In genomic region chr9:58489865-58490165, GRCm38 (mm10) we compare ENCODE assay signal across 10 mouse cellular contexts. TPM values are rescaled to one million over a fixed set of nuclear protein-coding genes. Genes with fewer than 3 reads are reported as not detected.
DNase-seq lines count a peak whose midpoint lies in the region; ATAC-seq and TF ChIP-seq lines count a peak whose summit lies in the region.
"Had no signal": no experiment of that assay in that cellular context is flagged by ENCODE, and none has a peak within 500 bp of the region (broad histone marks: within the 10 kb centered on the region; RNA-seq: fewer than 3 reads in every experiment).

No protein-coding gene starts in this region.

- H3K79me2 ChIP-seq in myocyte (ENCODE audit: control insufficient read depth, insufficient read depth), result peaks cover 12% of the 10 kb centered on the region

- DNase-seq in kidney, adult 18-20 months, result no peak
- DNase-seq in embryo, embryonic 11 days, result no peak
- DNase-seq in cerebellum, postnatal 10 days, result no peak
- DNase-seq: thymus, adult 2 months had no signal

- H3K9me3 ChIP-seq in kidney, embryonic 15.5 days (replicated peaks), result no peaks in the 10 kb centered on the region
- no peaks in the 10 kb centered on the region for H3K9me3 ChIP-seq in embryonic facial prominence, embryonic 13.5 days
- H3K9me3 ChIP-seq in hindbrain, embryonic 12.5 days (replicated peaks), result no peaks in the 10 kb centered on the region
- H3K9me3 ChIP-seq: liver, embryonic 15.5 days had no signal

- H3K27ac ChIP-seq in kidney, embryonic 15.5 days, result no peak overlapping the region
- H3K27ac ChIP-seq in embryonic facial prominence, embryonic 13.5 days, result 0 out of 2 replicates have a peak overlapping the region, but pooled peaks have one; percentile 44
- no peak overlapping the region for H3K27ac ChIP-seq in hindbrain, embryonic 12.5 days
- H3K27ac ChIP-seq: liver, embryonic 15.5 days had no signal

- H3K27me3 ChIP-seq in kidney, embryonic 15.5 days, result peaks cover 37% of the 10 kb centered on the region
- peaks cover 27% of the 10 kb centered on the region for H3K27me3 ChIP-seq in embryonic facial prominence, embryonic 13.5 days
- peaks cover 45% of the 10 kb centered on the region for H3K27me3 ChIP-seq in hindbrain, embryonic 12.5 days
- H3K27me3 ChIP-seq in myocyte (ENCODE audit: control insufficient read depth, insufficient read depth, insufficient read length), result no peaks in the 10 kb centered on the region

- no peak for TF ChIP-seq POLR2A in myocyte (IDR thresholded peaks at IDR 0.05; ENCODE audit: insufficient read length, low read depth)

- H3K4me1 ChIP-seq in kidney, embryonic 15.5 days, result peaks cover 35% of the 10 kb centered on the region
- H3K4me1 ChIP-seq in embryonic facial prominence, embryonic 13.5 days, result peaks cover 41% of the 10 kb centered on the region
- peaks cover 21% of the 10 kb centered on the region for H3K4me1 ChIP-seq in hindbrain, embryonic 12.5 days

- WGBS in kidney, embryonic 15.5 days, result 15% methylated on average over 7 of the region's 7 CpGs
- 8% methylated on average over 7 of the region's 7 CpGs for WGBS in embryonic facial prominence, embryonic 13.5 days
- WGBS in hindbrain, embryonic 12.5 days, result 12% methylated on average over 7 of the region's 7 CpGs

- no peaks in the 10 kb centered on the region for H3K36me3 ChIP-seq in kidney, embryonic 15.5 days
- peaks cover 10% of the 10 kb centered on the region for H3K36me3 ChIP-seq in embryonic facial prominence, embryonic 13.5 days
- 0 out of 2 replicates have a peak, but pooled peaks cover 2% of the 10 kb centered on the region for H3K36me3 ChIP-seq in hindbrain, embryonic 12.5 days
- H3K36me3 ChIP-seq in myocyte (ENCODE audit: control insufficient read depth, insufficient read depth), result peaks cover 6% of the 10 kb centered on the region
- H3K36me3 ChIP-seq: liver, embryonic 15.5 days had no signal

- peak overlapping the region; percentile 70 for H3K4me3 ChIP-seq in kidney, embryonic 15.5 days (replicated peaks)
- H3K4me3 ChIP-seq in embryonic facial prominence, embryonic 13.5 days, result peak overlapping the region; percentile 76
- H3K4me3 ChIP-seq in hindbrain, embryonic 12.5 days, result peak overlapping the region; percentile 65
- H3K4me3 ChIP-seq in myocyte, result peak overlapping the region; percentile 69
- H3K4me3 ChIP-seq: liver, embryonic 15.5 days had no signal

- ATAC-seq in kidney, embryonic 15.5 days (replicated peaks; ENCODE audit: low FRiP score), result no peak
- ATAC-seq in embryonic facial prominence, embryonic 13.5 days (ENCODE audit: insufficient number of reproducible peaks, insufficient read depth, low FRiP score, low TSS enrichment, low read depth), result no peak
- peak; percentile 5; the same call in 1 of the 2 replicates for ATAC-seq in hindbrain, embryonic 12.5 days (ENCODE audit: low FRiP score)
- ATAC-seq in erythroid progenitor cell, adult 5-6 weeks (replicated peaks; ENCODE audit: low FRiP score, poor library complexity, severe bottlenecking), result no peak

- peak overlapping the region; percentile 77 for H3ac ChIP-seq in myocyte (ENCODE audit: control insufficient read depth, insufficient read length)

- peak overlapping the region; percentile 99 for H3K4me2 ChIP-seq in kidney, embryonic 15.5 days
- peak overlapping the region; percentile 93 for H3K4me2 ChIP-seq in embryonic facial prominence, embryonic 13.5 days
- peak overlapping the region; percentile 90 for H3K4me2 ChIP-seq in hindbrain, embryonic 12.5 days (replicated peaks)
- H3K4me2 ChIP-seq in myocyte (ENCODE audit: low read depth), result peak overlapping the region; percentile 71

- H3K9ac ChIP-seq in kidney, embryonic 15.5 days, result 0 out of 2 replicates have a peak overlapping the region, but pooled peaks have one; percentile 71
- peak overlapping the region; percentile 90 for H3K9ac ChIP-seq in embryonic facial prominence, embryonic 13.5 days
- H3K9ac ChIP-seq in hindbrain, embryonic 12.5 days, result peak overlapping the region; percentile 89
- H3K9ac ChIP-seq: liver, embryonic 15.5 days had no signal

TF ChIP-seq in myocyte, 11 proteins besides CTCF, POLR2A, EP300 and RAD21:
- TF ChIP-seq TCF3 (IDR thresholded peaks at IDR 0.05; ENCODE audit: insufficient read length, low read depth), result no peak
- TF ChIP-seq MYOD1 (IDR thresholded peaks at IDR 0.05; ENCODE audit: control insufficient read depth in 1 of 3, insufficient read length in 2 of 3, low read depth in 2 of 3), result no peak
- TF ChIP-seq CEBPB (IDR thresholded peaks at IDR 0.05; ENCODE audit: insufficient read depth, poor library complexity, severe bottlenecking), result no peak
- TF ChIP-seq SRF (IDR thresholded peaks at IDR 0.05; ENCODE audit: control insufficient read depth, insufficient read length, low read depth), result no peak
- no peak for TF ChIP-seq POLR2AphosphoS2 (IDR thresholded peaks at IDR 0.05; ENCODE audit: insufficient read length, low read depth)
- TF ChIP-seq REST (IDR thresholded peaks at IDR 0.05; ENCODE audit: insufficient read depth, insufficient read length), result no peak
- TF ChIP-seq USF1 (IDR thresholded peaks at IDR 0.05; ENCODE audit: low read depth), result no peak
- no peak for TF ChIP-seq E2F4 (IDR thresholded peaks at IDR 0.05; ENCODE audit: insufficient read depth)
TF ChIP-seq in myocyte: peak in this region for 0.

RNA-seq across cellular contexts. Expression of gene Insyn1, which starts 1.4 kb away (rescaled TPM):
- 1.4 and 2.3 TPM in 2 replicates for polyA plus RNA-seq in kidney, embryonic 15.5 days (2015; fragmentation: Nextera tagmentation; extraction: Ambion mirVana)
- polyA plus RNA-seq in embryonic facial prominence, embryonic 13.5 days (2015; fragmentation: Nextera tagmentation; extraction: Ambion mirVana), result 3.6 and 5.1 TPM in 2 replicates
- polyA plus RNA-seq in hindbrain, embryonic 12.5 days (2016; fragmentation: Nextera tagmentation; extraction: Ambion mirVana), result 5.2 and 5.6 TPM in 2 replicates
- polyA plus RNA-seq in myocyte (2012; fragmentation: generic; extraction: Trizol), result 40.5 TPM
- not detected in 2 replicates for total RNA-seq in erythroid progenitor cell, adult 5-6 weeks (2015; ENCODE audit: low replicate concordance)
- not detected in 2 replicates for total RNA-seq in erythroid progenitor cell, adult 5-6 weeks (2017; ENCODE audit: low replicate concordance)
- polyA plus RNA-seq: liver, embryonic 15.5 days had no signal
